Mouse (Mus musculus) T-helper 1 cell (primary cell): ENCODE data around the gene Acsl3.

ENCODE experiments used
- in situ Hi-C: fragments of 300-600 bp; cut with MboI, MseI; formaldehyde crosslinking; loops from one replicate; pipeline ENCODE4 v1.15.1; 2025; ENCODE audit warnings: high pct_unique_total_duplicates

Gene Acsl3

GRCm38 (mm10) chr1:78657671-78658440, at the start of gene Acsl3, which contains the start of gene Utp14b:
TSS of gene Acsl3 (plus strand) at chr1:78657825.
TSS of gene Utp14b (plus strand) at chr1:78658038.
- in situ Hi-C loops: loop anchor here (5.0 kb wide), 1 partner anchor 121 kb away; no protein-coding TSS in a partner anchor

- in situ Hi-C loops: no loop called here
Observed at GRCm38 (mm10) chr1:78609134-78609907, 48.3 kb upstream of the Acsl3 start.

GRCm38 (mm10) chr1:78611039-78611438, 46.6 kb upstream of the Acsl3 start:
- in situ Hi-C loops: no loop called here

- in situ Hi-C loops: no loop called here
Observed at GRCm38 (mm10) chr1:78612959-78613358, 44.7 kb upstream of the Acsl3 start.

GRCm38 (mm10) chr1:78624352-78624751, 33.3 kb upstream of the Acsl3 start:
- in situ Hi-C loops: no loop called here

GRCm38 (mm10) chr1:78634486-78634885, 23.1 kb upstream of the Acsl3 start:
- in situ Hi-C loops: no loop called here

GRCm38 (mm10) chr1:78640871-78641270, 16.8 kb upstream of the Acsl3 start:
- in situ Hi-C loops: no loop called here

- in situ Hi-C loops: no loop called here
Observed at GRCm38 (mm10) chr1:78641791-78642190, 15.8 kb upstream of the Acsl3 start.

GRCm38 (mm10) chr1:78642197-78642596, 15.4 kb upstream of the Acsl3 start:
- in situ Hi-C loops: no loop called here

- in situ Hi-C loops: no loop called here
Observed at GRCm38 (mm10) chr1:78647317-78647885, 10.2 kb upstream of the Acsl3 start.

GRCm38 (mm10) chr1:78649269-78650061, 8.2 kb upstream of the Acsl3 start:
- in situ Hi-C loops: no loop called here

- in situ Hi-C loops: loop anchor here (5.0 kb wide), 1 partner anchor 119 kb away; no protein-coding TSS in a partner anchor
Observed at GRCm38 (mm10) chr1:78656472-78656871, 1.2 kb upstream of the Acsl3 start.

GRCm38 (mm10) chr1:78657021-78657629, 500 bp upstream of the Acsl3 start:
- in situ Hi-C loops: loop anchor here (5.0 kb wide), 1 partner anchor 120 kb away; no protein-coding TSS in a partner anchor

- in situ Hi-C loops: loop anchor here (5.0 kb wide), 1 partner anchor 121 kb away; no protein-coding TSS in a partner anchor
Observed at GRCm38 (mm10) chr1:78658441-78659269, 1.0 kb downstream of the Acsl3 start.

- in situ Hi-C loops: loop anchor here (5.0 kb wide), 1 partner anchor 122 kb away; no protein-coding TSS in a partner anchor
Observed at GRCm38 (mm10) chr1:78659270-78659823, 1.7 kb downstream of the Acsl3 start.

- in situ Hi-C loops: no loop called here
Observed at GRCm38 (mm10) chr1:78664326-78664725, 6.7 kb downstream of the Acsl3 start.

GRCm38 (mm10) chr1:78665954-78666499, 8.4 kb downstream of the Acsl3 start:
- in situ Hi-C loops: no loop called here

- in situ Hi-C loops: no loop called here
Observed at GRCm38 (mm10) chr1:78666585-78666984, 9.0 kb downstream of the Acsl3 start.

GRCm38 (mm10) chr1:78682291-78682690, 24.7 kb downstream of the Acsl3 start:
- in situ Hi-C loops: loop anchor here (10.0 kb wide), 1 partner anchor 157 kb away; no protein-coding TSS in a partner anchor
